24 mouse cellular contexts compared by ENCODE assay signal in genomic region chrX:109136306-109136705, GRCm38 (mm10). TPM values are rescaled to one million over a fixed set of nuclear protein-coding genes. Genes with fewer than 3 reads are reported as not detected.
DNase-seq lines count a peak whose midpoint lies in the region; ATAC-seq and TF ChIP-seq lines count a peak whose summit lies in the region.
"Had no signal": no experiment of that assay in that cellular context is flagged by ENCODE, and none has a peak within 500 bp of the region (broad histone marks: within the 10 kb centered on the region; RNA-seq: fewer than 3 reads in every experiment).

No protein-coding gene starts in this region.

- ATAC-seq in intestine, embryonic 15.5 days = peak; percentile 35
- ATAC-seq in intestine, postnatal 0 days = no peak
- no peak for ATAC-seq in lung, embryonic 15.5 days (ENCODE audit: borderline replicate concordance, extremely low read depth, low FRiP score, low TSS enrichment)
- ATAC-seq: CD4-positive, CD25-positive, alpha-beta regulatory T cell, adult 4 months; forebrain, embryonic 15.5 days had no signal

- H3K4me2 ChIP-seq in intestine, embryonic 15.5 days (replicated peaks) = no peak overlapping the region
- no peak overlapping the region for H3K4me2 ChIP-seq in intestine, postnatal 0 days (replicated peaks; ENCODE audit: low read depth)
- H3K4me2 ChIP-seq in lung, embryonic 15.5 days = no peak overlapping the region
- H3K4me2 ChIP-seq: embryonic facial prominence, embryonic 12.5 days; embryonic facial prominence, embryonic 15.5 days; forebrain, embryonic 12.5 days; forebrain, embryonic 15.5 days; heart, embryonic 11.5 days; hindbrain, embryonic 12.5 days; hindbrain, embryonic 15.5 days had no signal

- DNase-seq in lung, postnatal 25 days (ENCODE audit: low spot score) = no peak
- peak; percentile 31 for DNase-seq in adipocyte (ENCODE audit: low spot score)
- no peak for DNase-seq in Muller cell, postnatal 12 days (ENCODE audit: inconsistent ontology term)
- DNase-seq in cerebellum, postnatal 4 days (ENCODE audit: low spot score in 2 of 2) = no peak
- DNase-seq: adrenal gland, adult 8-10 months; adrenal gland, postnatal 25 days; cerebellum, adult 11-12 months; cerebellum, adult 8-10 months; cerebellum, postnatal 10 days; cerebellum, postnatal 36 days; gastrocnemius, postnatal 10 days; heart, adult 11 months had no signal

- no peaks in the 10 kb centered on the region for H3K36me3 ChIP-seq in intestine, embryonic 15.5 days
- H3K36me3 ChIP-seq in intestine, postnatal 0 days (ENCODE audit: control insufficient read depth, insufficient read depth) = no peaks in the 10 kb centered on the region
- no peaks in the 10 kb centered on the region for H3K36me3 ChIP-seq in lung, embryonic 15.5 days
- H3K36me3 ChIP-seq: embryonic facial prominence, embryonic 12.5 days; embryonic facial prominence, embryonic 15.5 days; forebrain, embryonic 12.5 days; forebrain, embryonic 15.5 days; hindbrain, embryonic 12.5 days; hindbrain, embryonic 15.5 days had no signal

- H3K9ac ChIP-seq in intestine, embryonic 15.5 days = no peak overlapping the region
- no peak overlapping the region for H3K9ac ChIP-seq in intestine, postnatal 0 days (ENCODE audit: low read depth, low read length)
- no peak overlapping the region for H3K9ac ChIP-seq in lung, embryonic 15.5 days
- H3K9ac ChIP-seq: embryonic facial prominence, embryonic 12.5 days; embryonic facial prominence, embryonic 15.5 days; forebrain, embryonic 12.5 days; forebrain, embryonic 15.5 days; hindbrain, embryonic 12.5 days; hindbrain, embryonic 15.5 days had no signal

- no peak for TF ChIP-seq CTCF in intestine, postnatal 0 days (IDR thresholded peaks at IDR 0.05; ENCODE audit: low read depth)

- no peaks in the 10 kb centered on the region for H3K4me1 ChIP-seq in intestine, embryonic 15.5 days (replicated peaks)
- H3K4me1 ChIP-seq in intestine, postnatal 0 days (replicated peaks; ENCODE audit: control insufficient read depth, insufficient read depth, low read length) = no peaks in the 10 kb centered on the region
- peaks cover 8% of the 10 kb centered on the region; the same call in 1 of the 2 replicates for H3K4me1 ChIP-seq in lung, embryonic 15.5 days
- H3K4me1 ChIP-seq: embryonic facial prominence, embryonic 12.5 days; embryonic facial prominence, embryonic 15.5 days; forebrain, embryonic 12.5 days; forebrain, embryonic 15.5 days; hindbrain, embryonic 12.5 days; hindbrain, embryonic 15.5 days had no signal

- no peak overlapping the region for H3K27ac ChIP-seq in intestine, embryonic 15.5 days
- H3K27ac ChIP-seq in intestine, postnatal 0 days (ENCODE audit: low read depth, low read length) = no peak overlapping the region
- H3K27ac ChIP-seq in lung, embryonic 15.5 days = 0 out of 2 replicates have a peak overlapping the region, but pooled peaks have one; percentile 4
- H3K27ac ChIP-seq: embryonic facial prominence, embryonic 12.5 days; embryonic facial prominence, embryonic 15.5 days; forebrain, embryonic 12.5 days; forebrain, embryonic 15.5 days; hindbrain, embryonic 12.5 days; hindbrain, embryonic 15.5 days had no signal

- H3K27me3 ChIP-seq in intestine, embryonic 15.5 days (replicated peaks) = no peaks in the 10 kb centered on the region
- H3K27me3 ChIP-seq in intestine, postnatal 0 days (replicated peaks; ENCODE audit: control insufficient read depth, insufficient read depth, low read length) = no peaks in the 10 kb centered on the region
- no peaks in the 10 kb centered on the region for H3K27me3 ChIP-seq in lung, embryonic 15.5 days
- H3K27me3 ChIP-seq: embryonic facial prominence, embryonic 12.5 days; embryonic facial prominence, embryonic 15.5 days; forebrain, embryonic 12.5 days; forebrain, embryonic 15.5 days; hindbrain, embryonic 12.5 days; hindbrain, embryonic 15.5 days had no signal

- H3K9me3 ChIP-seq in intestine, embryonic 15.5 days = no peaks in the 10 kb centered on the region
- no peaks in the 10 kb centered on the region for H3K9me3 ChIP-seq in intestine, postnatal 0 days (ENCODE audit: control insufficient read depth)
- no peaks in the 10 kb centered on the region for H3K9me3 ChIP-seq in lung, embryonic 15.5 days
- H3K9me3 ChIP-seq: embryonic facial prominence, embryonic 12.5 days; embryonic facial prominence, embryonic 15.5 days; forebrain, embryonic 12.5 days; forebrain, embryonic 15.5 days; hindbrain, embryonic 12.5 days; hindbrain, embryonic 15.5 days had no signal

- no peak overlapping the region for H3K4me3 ChIP-seq in intestine, embryonic 15.5 days (replicated peaks)
- H3K4me3 ChIP-seq in intestine, postnatal 0 days (ENCODE audit: low read depth, low read length) = no peak overlapping the region
- no peak overlapping the region for H3K4me3 ChIP-seq in lung, embryonic 15.5 days
- H3K4me3 ChIP-seq: embryonic facial prominence, embryonic 12.5 days; embryonic facial prominence, embryonic 15.5 days; erythroblast, embryonic 14.5 days; forebrain, embryonic 12.5 days; forebrain, embryonic 15.5 days; hindbrain, embryonic 12.5 days; hindbrain, embryonic 15.5 days had no signal

RNA-seq across cellular contexts. Expression of gene Sh3bgrl, which starts 41.1 kb away (rescaled TPM):
- polyA plus RNA-seq in intestine, embryonic 15.5 days (2015; fragmentation: Nextera tagmentation; extraction: Ambion mirVana) = 95.1 and 105 TPM in 2 replicates
- 50.8 and 62.2 TPM in 2 replicates for polyA plus RNA-seq in intestine, postnatal 0 days (2015; fragmentation: Nextera tagmentation; extraction: Ambion mirVana)
- 212 and 239 TPM in 2 replicates for polyA plus RNA-seq in lung, embryonic 15.5 days (2015; fragmentation: Nextera tagmentation; extraction: Ambion mirVana)
